ENCODE assay signal across 26 mouse cellular contexts in genomic region chr9:102904952-102905351, GRCm38 (mm10).
"Had no signal": no experiment of that assay in that cellular context is flagged by ENCODE, and none has a peak within 500 bp of the region (broad histone marks: within the 10 kb centered on the region; RNA-seq: fewer than 3 reads in every experiment).

No protein-coding gene starts in this region.

- H3K4me2 ChIP-seq: limb, embryonic 12.5 days; limb, embryonic 15.5 days; liver, embryonic 11.5 days; lung, embryonic 14.5 days; midbrain, embryonic 13.5 days; neural tube, embryonic 13.5 days had no signal

- H3K9ac ChIP-seq: limb, embryonic 12.5 days; limb, embryonic 15.5 days; liver, embryonic 14.5 days; liver, postnatal 0 days; lung, embryonic 14.5 days; midbrain, embryonic 13.5 days; neural tube, embryonic 13.5 days had no signal

- H3K4me1 ChIP-seq: limb, embryonic 12.5 days; limb, embryonic 15.5 days; megakaryocyte, embryonic 14.5 days; midbrain, embryonic 10.5 days; midbrain, embryonic 13.5 days had no signal

- H3K4me3 ChIP-seq: left cerebral cortex, adult 2 months; limb, embryonic 12.5 days; limb, embryonic 15.5 days; megakaryocyte, embryonic 14.5 days; midbrain, embryonic 10.5 days; midbrain, embryonic 13.5 days; myocyte; neural tube, embryonic 13.5 days had no signal

- H3K27ac ChIP-seq: kidney, postnatal 0 days; left cerebral cortex, adult 2 months; limb, embryonic 12.5 days; limb, embryonic 15.5 days; liver, embryonic 14.5 days; midbrain, embryonic 10.5 days; midbrain, embryonic 13.5 days; neural tube, embryonic 13.5 days had no signal

- H3K27me3 ChIP-seq: limb, embryonic 12.5 days; limb, embryonic 15.5 days; megakaryocyte, embryonic 14.5 days; midbrain, embryonic 13.5 days; neural tube, embryonic 13.5 days had no signal

- ATAC-seq: inflammation-experienced regulatory T-cells, adult 6 months; liver, postnatal 0 days; midbrain, embryonic 13.5 days; midbrain, embryonic 16.5 days had no signal

- H3K9me3 ChIP-seq: limb, embryonic 12.5 days; limb, embryonic 15.5 days; megakaryocyte, embryonic 14.5 days; midbrain, embryonic 10.5 days; midbrain, embryonic 13.5 days; neural tube, embryonic 13.5 days had no signal

- DNase-seq: kidney, adult 2 months; kidney, postnatal 25 days; layer of hippocampus, postnatal 36 days; left cerebral cortex, postnatal 4 days; liver, postnatal 0 days; lung, embryonic 14.5 days; lung, postnatal 10 days; lung, postnatal 36 days; retina, postnatal 1 day; right cerebral cortex, postnatal 25 days; spleen, adult 18-20 months; thymus, adult 2 months; thymus, postnatal 14 days had no signal
